In genomic region chr12:51045437-51045836, GRCm38 (mm10) we compare ENCODE assay signal across 14 mouse cellular contexts.
DNase-seq lines count a peak whose midpoint lies in the region; ATAC-seq and TF ChIP-seq lines count a peak whose summit lies in the region.
"Had no signal": no experiment of that assay in that cellular context is flagged by ENCODE, and none has a peak within 500 bp of the region (broad histone marks: within the 10 kb centered on the region; RNA-seq: fewer than 3 reads in every experiment).

No protein-coding gene starts in this region.

- H3K4me1 ChIP-seq in heart, postnatal 0 days (ENCODE audit: control insufficient read depth, insufficient read depth), result no peaks in the 10 kb centered on the region; the same call in 1 of the 2 replicates
- H3K4me1 ChIP-seq in limb, embryonic 13.5 days, result no peaks in the 10 kb centered on the region
- 0 out of 2 replicates have a peak, but pooled peaks cover 7% of the 10 kb centered on the region for H3K4me1 ChIP-seq in limb, embryonic 10.5 days
- peaks cover 5% of the 10 kb centered on the region; the same call in 1 of the 2 replicates for H3K4me1 ChIP-seq in stomach, embryonic 15.5 days
- H3K4me1 ChIP-seq: megakaryocyte, embryonic 14.5 days had no signal

- no peaks in the 10 kb centered on the region for H3K9me3 ChIP-seq in heart, postnatal 0 days (replicated peaks; ENCODE audit: control insufficient read depth, low read length)
- no peaks in the 10 kb centered on the region for H3K9me3 ChIP-seq in limb, embryonic 13.5 days
- no peaks in the 10 kb centered on the region for H3K9me3 ChIP-seq in limb, embryonic 10.5 days (replicated peaks)
- no peaks in the 10 kb centered on the region for H3K9me3 ChIP-seq in stomach, embryonic 15.5 days
- H3K9me3 ChIP-seq: limb, embryonic 12.5 days had no signal

- H3K27me3 ChIP-seq in heart, postnatal 0 days (ENCODE audit: control insufficient read depth, insufficient read depth, low read length), result no peaks in the 10 kb centered on the region
- no peaks in the 10 kb centered on the region for H3K27me3 ChIP-seq in limb, embryonic 13.5 days
- H3K27me3 ChIP-seq in limb, embryonic 10.5 days (ENCODE audit: low read depth, poor library complexity, severe bottlenecking), result no peaks in the 10 kb centered on the region
- H3K27me3 ChIP-seq in stomach, embryonic 15.5 days (replicated peaks), result no peaks in the 10 kb centered on the region
- H3K27me3 ChIP-seq: limb, embryonic 12.5 days; megakaryocyte, embryonic 14.5 days had no signal

- no peak overlapping the region for H3K4me3 ChIP-seq in heart, postnatal 0 days (ENCODE audit: low read depth, low read length)
- no peak overlapping the region for H3K4me3 ChIP-seq in limb, embryonic 13.5 days
- H3K4me3 ChIP-seq in limb, embryonic 10.5 days, result no peak overlapping the region
- no peak overlapping the region for H3K4me3 ChIP-seq in stomach, embryonic 15.5 days (replicated peaks)
- H3K4me3 ChIP-seq: gastrocnemius, adult 2 months; limb, embryonic 12.5 days; megakaryocyte, embryonic 14.5 days had no signal

- peak; percentile 16 for DNase-seq in heart, postnatal 0 days (ENCODE audit: low spot score)
- DNase-seq in heart, postnatal 14 days, result no peak
- no peak for DNase-seq in limb, embryonic 10.5 days (ENCODE audit: low spot score)
- DNase-seq in fibroblast of lung, adult 2 months (ENCODE audit: low read depth), result peak; percentile 20
- no peak for DNase-seq in spleen, adult 12 weeks (ENCODE audit: low spot score)
- DNase-seq: cerebellum, adult 8-10 months; gastrocnemius, adult 2 months; layer of hippocampus, postnatal 36 days; liver, postnatal 0 days; right cerebral cortex, postnatal 25 days had no signal

- no peaks in the 10 kb centered on the region for H3K36me3 ChIP-seq in heart, postnatal 0 days (replicated peaks; ENCODE audit: control insufficient read depth, insufficient read depth, low read length)
- H3K36me3 ChIP-seq in limb, embryonic 13.5 days, result no peaks in the 10 kb centered on the region
- no peaks in the 10 kb centered on the region for H3K36me3 ChIP-seq in limb, embryonic 10.5 days
- no peaks in the 10 kb centered on the region for H3K36me3 ChIP-seq in stomach, embryonic 15.5 days
- H3K36me3 ChIP-seq: limb, embryonic 12.5 days had no signal

- H3K4me2 ChIP-seq in heart, postnatal 0 days (ENCODE audit: low read depth, low read length), result no peak overlapping the region
- no peak overlapping the region for H3K4me2 ChIP-seq in limb, embryonic 13.5 days (replicated peaks)
- H3K4me2 ChIP-seq in stomach, embryonic 15.5 days, result no peak overlapping the region
- H3K4me2 ChIP-seq: limb, embryonic 12.5 days had no signal

- no peak for ATAC-seq in heart, postnatal 0 days (ENCODE audit: insufficient read depth, low read depth)
- ATAC-seq in limb, embryonic 13.5 days (ENCODE audit: low FRiP score, low read depth), result peak; percentile 32; the same call in 1 of the 2 replicates
- ATAC-seq in stomach, embryonic 15.5 days (ENCODE audit: insufficient read depth, low FRiP score, low read depth), result 0 out of 2 replicates have a peak, but pooled peaks have one; percentile 10
- ATAC-seq: liver, postnatal 0 days had no signal

- no peak overlapping the region for H3K9ac ChIP-seq in heart, postnatal 0 days (replicated peaks; ENCODE audit: low read depth, low read length)
- no peak overlapping the region for H3K9ac ChIP-seq in limb, embryonic 13.5 days
- H3K9ac ChIP-seq in stomach, embryonic 15.5 days, result no peak overlapping the region
- H3K9ac ChIP-seq: limb, embryonic 12.5 days; liver, postnatal 0 days had no signal

- TF ChIP-seq EP300 in heart, postnatal 0 days (IDR thresholded peaks at IDR 0.05; ENCODE audit: low read depth), result no peak

- intact Hi-C loops in heart, postnatal 14 days (cut with DNase I), result no loop called here

- TF ChIP-seq CTCF in heart, postnatal 0 days (IDR thresholded peaks at IDR 0.05; ENCODE audit: low read depth), result no peak

- 16% methylated on average over 9 of the region's 9 CpGs for WGBS in heart, postnatal 0 days
- 36% methylated on average over 9 of the region's 9 CpGs for WGBS in limb, embryonic 13.5 days
- WGBS in limb, embryonic 10.5 days, result 46% methylated on average over 9 of the region's 9 CpGs
- WGBS in stomach, embryonic 15.5 days, result 30% methylated on average over 9 of the region's 9 CpGs

- no peak overlapping the region for H3K27ac ChIP-seq in heart, postnatal 0 days (ENCODE audit: low read depth)
- H3K27ac ChIP-seq in limb, embryonic 13.5 days, result no peak overlapping the region
- no peak overlapping the region for H3K27ac ChIP-seq in limb, embryonic 10.5 days
- H3K27ac ChIP-seq in stomach, embryonic 15.5 days, result no peak overlapping the region
- H3K27ac ChIP-seq: gastrocnemius, adult 2 months; limb, embryonic 12.5 days had no signal

Comparison
In these comparisons a context has a peak if more than half of its experiments do, and no peak if none do; other contexts are left out.
1. DNase-seq: peak in heart, postnatal 0 days (single experiment) and fibroblast of lung, adult 2 months (single experiment); none in heart, postnatal 14 days (0 of 2), limb, embryonic 10.5 days (single experiment) and spleen, adult 12 weeks (single experiment).